Mouse (Mus musculus) liver, postnatal 0 days (tissue): ENCODE results near the gene Plekha6. TPM values are rescaled to one million over a fixed set of nuclear protein-coding genes. Genes with fewer than 3 reads are reported as not detected.

ENCODE experiments used
- ATAC-seq: fragments of 200-750 bp; cut with Nextera tagmentation; 2 replicates; pipeline ENCODE4 v1.8.0; 2017; ENCODE audit warnings: mild to moderate bottlenecking, moderate library complexity
- DNase-seq: peaks from one replicate; pipeline ENCODE4 v3.0.0-alpha.2; 2016
- H3K27ac ChIP-seq: fragments of 300-500 bp; sonication (generic); 2 replicates; pipeline ENCODE4 v1.5.1; 2014; ENCODE audit warnings: antibody characterized with exemption, moderate library complexity, mild to moderate bottlenecking, low read depth
- H3K27me3 ChIP-seq: fragments of 300-500 bp; sonication (generic); 2 replicates; pipeline ENCODE4 v1.6.1; 2014; ENCODE audit warnings: low read length, control low read depth, mixed read lengths; ENCODE audit not compliant: insufficient read depth
- H3K36me3 ChIP-seq: fragments of 300-500 bp; sonication (generic); replicated peaks from 2 replicates; pipeline ENCODE4 v1.6.1; 2014; ENCODE audit warnings: mild to moderate bottlenecking, control low read depth, low read length, moderate library complexity, mixed read lengths; ENCODE audit not compliant: insufficient read depth
- H3K4me1 ChIP-seq: fragments of 300-500 bp; sonication (generic); 2 replicates; pipeline ENCODE4 v1.6.1; 2014; ENCODE audit warnings: antibody characterized with exemption, mild to moderate bottlenecking, control low read depth; ENCODE audit not compliant: insufficient read depth
- H3K4me2 ChIP-seq: fragments of 300-500 bp; sonication (generic); 2 replicates; pipeline ENCODE4 v1.6.1; 2014; ENCODE audit warnings: low read depth, mild to moderate bottlenecking, low read length, moderate library complexity, mixed read lengths
- H3K4me3 ChIP-seq: fragments of 300-500 bp; sonication (generic); 2 replicates; pipeline ENCODE4 v1.5.1; 2014; ENCODE audit warnings: low read depth, low read length
- H3K9ac ChIP-seq: fragments of 300-500 bp; sonication (generic); replicated peaks from 2 replicates; pipeline ENCODE4 v1.6.1; 2014; ENCODE audit warnings: mild to moderate bottlenecking, moderate library complexity
- H3K9me3 ChIP-seq: fragments of 300-500 bp; sonication (generic); 2 replicates; pipeline ENCODE4 v1.6.1; 2016; ENCODE audit warnings: mild to moderate bottlenecking, control low read depth, low read length, mixed read lengths
- CTCF ChIP-seq: sonication (generic); IDR thresholded peaks from 2 replicates; pipeline ENCODE4 v1.5.1; 2016; ENCODE audit warnings: antibody characterized with exemption, low read depth
- EP300 ChIP-seq: IDR thresholded peaks from 2 replicates; pipeline ENCODE4 v1.6.1; 2016; ENCODE audit warnings: antibody characterized with exemption, low read depth, mild to moderate bottlenecking
- WGBS: fragments of 180-500 bp; shearing (Covaris S2); extraction: QIAGEN DNeasy Blood & Tissue Kit; methylation state at CpG from one replicate; pipeline ENCODE4 v1.1.7; 2014; ENCODE audit not compliant: insufficient replicate concordance; 5-methylcytosine and 5-hydroxymethylcytosine counted together
- polyA plus RNA-seq: library from polyadenylated mRNA; unstranded; fragments of >200 nt; fragmentation: Nextera tagmentation; extraction: Ambion mirVana; gene quantifications from 2 replicates; pipeline ENCODE4 v1.2.1, GENCODE M21; 2015

The Plekha6 gene
- polyA plus RNA-seq, 1 experiment from 2014 or later: 3.8 TPM

GRCm38 (mm10) chr1:133225963-133226660 lies 62.1 kb downstream of the Plekha6 start:
- H3K27me3 ChIP-seq: peaks cover 2% of the 10 kb centered on the region; the same call in 1 of the 2 replicates
- no peaks in the 10 kb centered on the region for H3K9me3 ChIP-seq
- H3K4me1 ChIP-seq: peaks cover 17% of the 10 kb centered on the region
- DNase-seq (no peak), ATAC-seq (no peak)
- H3K9ac ChIP-seq: no peak overlapping the region
- H3K36me3 ChIP-seq: no peaks in the 10 kb centered on the region
- no peak overlapping the region for H3K27ac ChIP-seq
- peak; percentile 57 for TF ChIP-seq CTCF
- TF ChIP-seq EP300: no peak
- no peak overlapping the region for H3K4me3 ChIP-seq
- H3K4me2 ChIP-seq: no peak overlapping the region
- WGBS: 45% methylated on average over 9 of the region's 9 CpGs

- H3K27me3 ChIP-seq: peaks cover 2% of the 10 kb centered on the region; the same call in 1 of the 2 replicates
- no peaks in the 10 kb centered on the region for H3K36me3 ChIP-seq
- DNase-seq (no peak), ATAC-seq (peak; percentile 33; the same call in 1 of the 2 replicates)
- H3K4me1 ChIP-seq: peaks cover 17% of the 10 kb centered on the region
- no peaks in the 10 kb centered on the region for H3K9me3 ChIP-seq
- TF ChIP-seq EP300 (no peak), CTCF (no peak)
- H3K4me3 ChIP-seq: no peak overlapping the region
- no peak overlapping the region for H3K9ac ChIP-seq
- H3K27ac ChIP-seq: no peak overlapping the region
- H3K4me2 ChIP-seq: no peak overlapping the region
- WGBS: 42% methylated on average over 9 of the region's 9 CpGs
Observed at GRCm38 (mm10) chr1:133226928-133227327, 62.9 kb downstream of the Plekha6 start.

GRCm38 (mm10) chr1:133227378-133227777 lies 63.4 kb downstream of the Plekha6 start:
- TF ChIP-seq EP300 (no peak), CTCF (no peak)
- Histone ChIP-seq H3K4me3 (no peak overlapping the region), H3K9me3 (no peaks in the 10 kb centered on the region), H3K9ac (no peak overlapping the region), H3K27me3 (peaks cover 1% of the 10 kb centered on the region; the same call in 1 of the 2 replicates), H3K4me1 (peaks cover 17% of the 10 kb centered on the region), H3K27ac (no peak overlapping the region), H3K4me2 (no peak overlapping the region), H3K36me3 (no peaks in the 10 kb centered on the region)
- no peak for DNase-seq
- no peak for ATAC-seq
- 27% methylated on average over 2 of the region's 2 CpGs for WGBS

GRCm38 (mm10) chr1:133228809-133229487 lies 64.9 kb downstream of the Plekha6 start:
- H3K4me3 ChIP-seq: no peak overlapping the region
- no peaks in the 10 kb centered on the region for H3K36me3 ChIP-seq
- DNase-seq (no peak), ATAC-seq (no peak)
- H3K9me3 ChIP-seq: no peaks in the 10 kb centered on the region
- no peaks in the 10 kb centered on the region for H3K27me3 ChIP-seq
- peaks cover 14% of the 10 kb centered on the region for H3K4me1 ChIP-seq
- H3K27ac ChIP-seq: no peak overlapping the region
- WGBS: 45% methylated on average over 9 of the region's 9 CpGs
- H3K4me2 ChIP-seq: no peak overlapping the region
- TF ChIP-seq EP300: no peak
- no peak for TF ChIP-seq CTCF
- H3K9ac ChIP-seq: no peak overlapping the region

GRCm38 (mm10) chr1:133231523-133232193 lies 67.6 kb downstream of the Plekha6 start:
- Histone ChIP-seq H3K36me3 (no peaks in the 10 kb centered on the region), H3K9ac (no peak overlapping the region), H3K4me3 (no peak overlapping the region), H3K4me1 (peaks cover 7% of the 10 kb centered on the region), H3K4me2 (no peak overlapping the region), H3K27me3 (no peaks in the 10 kb centered on the region), H3K27ac (no peak overlapping the region), H3K9me3 (no peaks in the 10 kb centered on the region)
- 84% methylated on average over 7 of the region's 7 CpGs for WGBS
- DNase-seq: no peak
- TF ChIP-seq EP300 (no peak), CTCF (no peak)
- no peak for ATAC-seq

GRCm38 (mm10) chr1:133235909-133236308 lies 71.9 kb downstream of the Plekha6 start:
- no peaks in the 10 kb centered on the region for H3K36me3 ChIP-seq
- no peaks in the 10 kb centered on the region for H3K27me3 ChIP-seq
- H3K4me3 ChIP-seq: no peak overlapping the region
- ATAC-seq (no peak), DNase-seq (no peak)
- 76% methylated on average over 5 of the region's 5 CpGs for WGBS
- H3K9me3 ChIP-seq: no peaks in the 10 kb centered on the region
- peaks cover 10% of the 10 kb centered on the region for H3K4me1 ChIP-seq
- no peak overlapping the region for H3K4me2 ChIP-seq
- no peak overlapping the region for H3K9ac ChIP-seq
- TF ChIP-seq EP300 (no peak), CTCF (no peak)
- no peak overlapping the region for H3K27ac ChIP-seq
